In the genomic region with DNA sequence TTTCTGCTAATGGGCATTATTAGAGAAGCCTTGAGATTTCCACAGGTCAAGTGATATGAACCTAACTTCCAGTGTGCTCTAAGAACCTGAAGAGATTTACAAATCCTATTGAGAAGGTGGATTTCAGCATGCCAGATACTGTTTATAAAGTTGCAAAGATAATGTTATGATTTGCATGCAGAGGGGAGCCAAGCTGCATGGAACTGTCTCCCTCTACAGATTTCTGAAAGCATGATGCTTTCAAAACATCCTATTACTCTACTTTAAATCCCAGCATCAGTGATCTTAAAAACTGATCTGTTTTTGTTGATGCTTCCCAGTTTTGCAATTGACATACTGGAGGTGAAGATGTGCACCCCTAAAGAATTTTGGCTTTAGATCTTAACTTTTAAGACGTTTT, we compare ENCODE assay signal across 17 mouse cellular contexts.
"Had no signal": no experiment of that assay in that cellular context is flagged by ENCODE, and none has a peak within 500 bp of the region (broad histone marks: within the 10 kb centered on the region; RNA-seq: fewer than 3 reads in every experiment).

No protein-coding gene starts in this region.

- H3K9ac ChIP-seq: limb, embryonic 12.5 days; liver, embryonic 13.5 days; liver, postnatal 0 days; midbrain, embryonic 12.5 days; neural tube, embryonic 15.5 days had no signal

- DNase-seq: kidney, adult 9 months; kidney, postnatal 10 days; kidney, postnatal 4 days; liver; liver, embryonic 13.5 days; liver, postnatal 0 days; right cerebral cortex, adult 18-20 months; right cerebral cortex, postnatal 25 days; thymus, adult 2 months; thymus, postnatal 25 days had no signal

- H3K4me2 ChIP-seq: limb, embryonic 12.5 days; liver, embryonic 13.5 days; midbrain, embryonic 12.5 days; neural tube, embryonic 15.5 days had no signal

- H3K4me3 ChIP-seq: limb, embryonic 12.5 days; liver, embryonic 13.5 days; megakaryocyte, embryonic 14.5 days; midbrain, embryonic 12.5 days; myocyte; neural tube, embryonic 15.5 days had no signal

- H3K27me3 ChIP-seq: limb, embryonic 12.5 days; liver, embryonic 13.5 days; midbrain, embryonic 12.5 days; neural tube, embryonic 15.5 days had no signal

- H3K36me3 ChIP-seq: midbrain, embryonic 12.5 days had no signal

- H3K4me1 ChIP-seq: limb, embryonic 12.5 days; liver, embryonic 13.5 days; megakaryocyte, embryonic 14.5 days; midbrain, embryonic 12.5 days; neural tube, embryonic 15.5 days had no signal

- ATAC-seq: intestine, embryonic 16.5 days; liver, postnatal 0 days had no signal

- H3K27ac ChIP-seq: limb, embryonic 12.5 days; liver, embryonic 13.5 days; macrophage; midbrain, embryonic 12.5 days; neural tube, embryonic 15.5 days had no signal

- H3K9me3 ChIP-seq: limb, embryonic 12.5 days; liver, embryonic 13.5 days; megakaryocyte, embryonic 14.5 days; midbrain, embryonic 12.5 days; neural tube, embryonic 15.5 days had no signal
